Mouse (Mus musculus): ENCODE measurements around the gene Rasl11b. TPM values are rescaled to one million over a fixed set of nuclear protein-coding genes. Genes with fewer than 3 reads are reported as not detected.

Gene Rasl11b
- polyA plus RNA-seq, 1 experiment from 2014 or later, result 28.8 TPM

GRCm38 (mm10) chr5:74224480-74224879 is 29.4 kb downstream of the Rasl11b start:
- no peak overlapping the region for H3K4me2 ChIP-seq (ENCODE audit: low read depth, low read length, severe bottlenecking)
- no peak overlapping the region for H3K27ac ChIP-seq (ENCODE audit: low read depth, low read length)
- 93% methylated on average over 6 of the region's 6 CpGs for WGBS
- no peaks in the 10 kb centered on the region for H3K9me3 ChIP-seq (ENCODE audit: control insufficient read depth, low read length)
- DNase-seq (ENCODE audit: low spot score) (no peak), ATAC-seq (replicated peaks; ENCODE audit: low FRiP score) (no peak)
- H3K9ac ChIP-seq (ENCODE audit: low read length), result no peak overlapping the region
- no peak overlapping the region for H3K4me3 ChIP-seq (ENCODE audit: low read depth, low read length)
- no peaks in the 10 kb centered on the region for H3K4me1 ChIP-seq (replicated peaks; ENCODE audit: control insufficient read depth, insufficient read depth, low read length)
- no peaks in the 10 kb centered on the region for H3K36me3 ChIP-seq (ENCODE audit: control insufficient read depth, insufficient read depth, low read length)
- H3K27me3 ChIP-seq (ENCODE audit: control insufficient read depth, insufficient read depth, low read length), result no peaks in the 10 kb centered on the region

GRCm38 (mm10) chr5:74226183-74226582 is 31.1 kb downstream of the Rasl11b start:
- Histone ChIP-seq H3K9me3 (ENCODE audit: control insufficient read depth, low read length) (no peaks in the 10 kb centered on the region), H3K4me2 (ENCODE audit: low read depth, low read length, severe bottlenecking) (no peak overlapping the region), H3K4me3 (ENCODE audit: low read depth, low read length) (no peak overlapping the region), H3K9ac (ENCODE audit: low read length) (no peak overlapping the region), H3K36me3 (ENCODE audit: control insufficient read depth, insufficient read depth, low read length) (no peaks in the 10 kb centered on the region), H3K27me3 (ENCODE audit: control insufficient read depth, insufficient read depth, low read length) (no peaks in the 10 kb centered on the region), H3K27ac (ENCODE audit: low read depth, low read length) (no peak overlapping the region), H3K4me1 (replicated peaks; ENCODE audit: control insufficient read depth, insufficient read depth, low read length) (no peaks in the 10 kb centered on the region; the same call in 1 of the 2 replicates)
- DNase-seq (ENCODE audit: low spot score) (no peak), ATAC-seq (replicated peaks; ENCODE audit: low FRiP score) (no peak)
- 94% methylated on average over 5 of the region's 5 CpGs for WGBS

GRCm38 (mm10) chr5:74227352-74227751 is 32.3 kb downstream of the Rasl11b start:
- no peaks in the 10 kb centered on the region for H3K36me3 ChIP-seq (ENCODE audit: control insufficient read depth, insufficient read depth, low read length)
- ATAC-seq (replicated peaks; ENCODE audit: low FRiP score), result no peak
- WGBS, result 97% methylated on average over 6 of the region's 6 CpGs

GRCm38 (mm10) chr5:74228938-74229337 is 33.9 kb downstream of the Rasl11b start:
- no peak for ATAC-seq (replicated peaks; ENCODE audit: low FRiP score)
- no peak for DNase-seq (ENCODE audit: low spot score)
- Histone ChIP-seq H3K36me3 (ENCODE audit: control insufficient read depth, insufficient read depth, low read length) (no peaks in the 10 kb centered on the region), H3K9me3 (ENCODE audit: control insufficient read depth, low read length) (no peaks in the 10 kb centered on the region), H3K4me2 (ENCODE audit: low read depth, low read length, severe bottlenecking) (no peak overlapping the region), H3K27ac (ENCODE audit: low read depth, low read length) (no peak overlapping the region), H3K27me3 (ENCODE audit: control insufficient read depth, insufficient read depth, low read length) (no peaks in the 10 kb centered on the region), H3K4me1 (replicated peaks; ENCODE audit: control insufficient read depth, insufficient read depth, low read length) (no peaks in the 10 kb centered on the region; the same call in 1 of the 2 replicates), H3K9ac (ENCODE audit: low read length) (no peak overlapping the region), H3K4me3 (ENCODE audit: low read depth, low read length) (no peak overlapping the region)
- 57% methylated on average over 1 of the region's 1 CpGs for WGBS

More at GRCm38 (mm10) chr5:74227352-74227751, 32.3 kb downstream of the Rasl11b start:
- H3K9ac ChIP-seq (ENCODE audit: low read length), result no peak overlapping the region
- H3K27ac ChIP-seq (ENCODE audit: low read depth, low read length), result no peak overlapping the region
- no peaks in the 10 kb centered on the region; the same call in 1 of the 2 replicates for H3K4me1 ChIP-seq (replicated peaks; ENCODE audit: control insufficient read depth, insufficient read depth, low read length)
- no peaks in the 10 kb centered on the region for H3K27me3 ChIP-seq (ENCODE audit: control insufficient read depth, insufficient read depth, low read length)
- H3K4me2 ChIP-seq (ENCODE audit: low read depth, low read length, severe bottlenecking), result no peak overlapping the region
- no peak overlapping the region for H3K4me3 ChIP-seq (ENCODE audit: low read depth, low read length)
- no peak for DNase-seq (ENCODE audit: low spot score)
- H3K9me3 ChIP-seq (ENCODE audit: control insufficient read depth, low read length), result no peaks in the 10 kb centered on the region

- ATAC-seq (replicated peaks; ENCODE audit: low FRiP score), result no peak
- H3K27ac ChIP-seq (ENCODE audit: low read depth, low read length), result no peak overlapping the region
Measured at GRCm38 (mm10) chr5:74229775-74230413, 34.8 kb downstream of the Rasl11b start.

GRCm38 (mm10) chr5:74230525-74230924 is 35.4 kb downstream of the Rasl11b start:
- Histone ChIP-seq H3K36me3 (ENCODE audit: control insufficient read depth, insufficient read depth, low read length) (no peaks in the 10 kb centered on the region), H3K27me3 (ENCODE audit: control insufficient read depth, insufficient read depth, low read length) (no peaks in the 10 kb centered on the region), H3K4me1 (replicated peaks; ENCODE audit: control insufficient read depth, insufficient read depth, low read length) (no peaks in the 10 kb centered on the region; the same call in 1 of the 2 replicates), H3K27ac (ENCODE audit: low read depth, low read length) (no peak overlapping the region), H3K4me2 (ENCODE audit: low read depth, low read length, severe bottlenecking) (no peak overlapping the region), H3K4me3 (ENCODE audit: low read depth, low read length) (no peak overlapping the region), H3K9me3 (ENCODE audit: control insufficient read depth, low read length) (no peaks in the 10 kb centered on the region), H3K9ac (ENCODE audit: low read length) (no peak overlapping the region)
- 64% methylated on average over 2 of the region's 2 CpGs for WGBS
- DNase-seq (ENCODE audit: low spot score), result no peak
- ATAC-seq (replicated peaks; ENCODE audit: low FRiP score), result no peak

More at GRCm38 (mm10) chr5:74229775-74230413, 34.8 kb downstream of the Rasl11b start:
- H3K27me3 ChIP-seq (ENCODE audit: control insufficient read depth, insufficient read depth, low read length), result no peaks in the 10 kb centered on the region
- H3K4me3 ChIP-seq (ENCODE audit: low read depth, low read length), result no peak overlapping the region
- H3K9me3 ChIP-seq (ENCODE audit: control insufficient read depth, low read length), result no peaks in the 10 kb centered on the region
- 62% methylated on average over 11 of the region's 11 CpGs for WGBS
- no peak overlapping the region for H3K9ac ChIP-seq (ENCODE audit: low read length)
- DNase-seq (ENCODE audit: low spot score), result no peak
- no peaks in the 10 kb centered on the region; the same call in 1 of the 2 replicates for H3K4me1 ChIP-seq (replicated peaks; ENCODE audit: control insufficient read depth, insufficient read depth, low read length)
- no peaks in the 10 kb centered on the region for H3K36me3 ChIP-seq (ENCODE audit: control insufficient read depth, insufficient read depth, low read length)
- H3K4me2 ChIP-seq (ENCODE audit: low read depth, low read length, severe bottlenecking), result no peak overlapping the region

- DNase-seq (ENCODE audit: low spot score) (no peak), ATAC-seq (replicated peaks; ENCODE audit: low FRiP score) (no peak)
- Histone ChIP-seq H3K27ac (ENCODE audit: low read depth, low read length) (no peak overlapping the region), H3K4me1 (replicated peaks; ENCODE audit: control insufficient read depth, insufficient read depth, low read length) (no peaks in the 10 kb centered on the region; the same call in 1 of the 2 replicates), H3K27me3 (ENCODE audit: control insufficient read depth, insufficient read depth, low read length) (no peaks in the 10 kb centered on the region), H3K36me3 (ENCODE audit: control insufficient read depth, insufficient read depth, low read length) (no peaks in the 10 kb centered on the region), H3K4me3 (ENCODE audit: low read depth, low read length) (no peak overlapping the region), H3K4me2 (ENCODE audit: low read depth, low read length, severe bottlenecking) (no peak overlapping the region), H3K9me3 (ENCODE audit: control insufficient read depth, low read length) (no peaks in the 10 kb centered on the region), H3K9ac (ENCODE audit: low read length) (no peak overlapping the region)
- WGBS, result 91% methylated on average over 7 of the region's 7 CpGs
Measured at GRCm38 (mm10) chr5:74233808-74234207, 38.7 kb downstream of the Rasl11b start.

GRCm38 (mm10) chr5:74239369-74239768 is 44.3 kb downstream of the Rasl11b start:
- Histone ChIP-seq H3K36me3 (ENCODE audit: control insufficient read depth, insufficient read depth, low read length) (no peaks in the 10 kb centered on the region), H3K9ac (ENCODE audit: low read length) (no peak overlapping the region), H3K27me3 (ENCODE audit: control insufficient read depth, insufficient read depth, low read length) (no peaks in the 10 kb centered on the region), H3K9me3 (ENCODE audit: control insufficient read depth, low read length) (no peaks in the 10 kb centered on the region), H3K4me1 (replicated peaks; ENCODE audit: control insufficient read depth, insufficient read depth, low read length) (peaks cover 3% of the 10 kb centered on the region; the same call in 1 of the 2 replicates), H3K27ac (ENCODE audit: low read depth, low read length) (no peak overlapping the region), H3K4me2 (ENCODE audit: low read depth, low read length, severe bottlenecking) (no peak overlapping the region), H3K4me3 (ENCODE audit: low read depth, low read length) (no peak overlapping the region)
- WGBS, result 76% methylated on average over 1 of the region's 1 CpGs
- ATAC-seq (replicated peaks; ENCODE audit: low FRiP score) (no peak), DNase-seq (ENCODE audit: low spot score) (no peak)

- no peak overlapping the region for H3K4me3 ChIP-seq (ENCODE audit: low read depth, low read length)
- H3K27me3 ChIP-seq (ENCODE audit: control insufficient read depth, insufficient read depth, low read length), result no peaks in the 10 kb centered on the region
- no peak overlapping the region for H3K9ac ChIP-seq (ENCODE audit: low read length)
- H3K27ac ChIP-seq (ENCODE audit: low read depth, low read length), result no peak overlapping the region
- no peaks in the 10 kb centered on the region for H3K36me3 ChIP-seq (ENCODE audit: control insufficient read depth, insufficient read depth, low read length)
- no peaks in the 10 kb centered on the region for H3K9me3 ChIP-seq (ENCODE audit: control insufficient read depth, low read length)
- ATAC-seq (replicated peaks; ENCODE audit: low FRiP score) (no peak), DNase-seq (ENCODE audit: low spot score) (no peak)
- H3K4me2 ChIP-seq (ENCODE audit: low read depth, low read length, severe bottlenecking), result no peak overlapping the region
- peaks cover 3% of the 10 kb centered on the region; the same call in 1 of the 2 replicates for H3K4me1 ChIP-seq (replicated peaks; ENCODE audit: control insufficient read depth, insufficient read depth, low read length)
- WGBS, result 80% methylated on average over 8 of the region's 8 CpGs
Measured at GRCm38 (mm10) chr5:74240298-74240697, 45.2 kb downstream of the Rasl11b start.
